Mouse (Mus musculus) hindbrain, embryonic 15.5 days (tissue): ENCODE data around the gene Brinp2. TPM values are rescaled to one million over a fixed set of nuclear protein-coding genes. Genes with fewer than 3 reads are reported as not detected.

ENCODE experiments used
- ATAC-seq: fragments of 200-750 bp; cut with Nextera tagmentation; 2 replicates; pipeline ENCODE4 v1.8.0; 2017; ENCODE audit warnings: low read depth, moderate number of reproducible peaks, moderate TSS enrichment; ENCODE audit not compliant: low FRiP score
- H3K27ac ChIP-seq: fragments of 300-500 bp; sonication (generic); replicated peaks from 2 replicates; pipeline ENCODE4 v1.5.1; 2015; ENCODE audit warnings: mild to moderate bottlenecking, inconsistent platforms
- H3K27me3 ChIP-seq: fragments of 300-500 bp; sonication (generic); 2 replicates; pipeline ENCODE4 v1.6.1; 2015; ENCODE audit warnings: control low read depth, inconsistent platforms
- H3K36me3 ChIP-seq: fragments of 300-500 bp; sonication (generic); 2 replicates; pipeline ENCODE4 v1.6.1; 2015; ENCODE audit warnings: control low read depth, inconsistent platforms
- H3K4me1 ChIP-seq: fragments of 300-500 bp; sonication (generic); replicated peaks from 2 replicates; pipeline ENCODE4 v1.6.1; 2015; ENCODE audit warnings: control low read depth, inconsistent platforms
- H3K4me2 ChIP-seq: fragments of 300-500 bp; sonication (generic); 2 replicates; pipeline ENCODE4 v1.6.1; 2015; ENCODE audit warnings: moderate library complexity, mild to moderate bottlenecking, inconsistent platforms
- H3K4me3 ChIP-seq: fragments of 300-500 bp; sonication (generic); 2 replicates; pipeline ENCODE4 v1.5.1; 2015; ENCODE audit warnings: mild to moderate bottlenecking, inconsistent platforms
- H3K9ac ChIP-seq: fragments of 300-500 bp; sonication (generic); 2 replicates; pipeline ENCODE4 v1.6.1; 2015; ENCODE audit warnings: inconsistent platforms
- H3K9me3 ChIP-seq: fragments of 300-500 bp; sonication (generic); 2 replicates; pipeline ENCODE4 v1.6.1; 2016; ENCODE audit warnings: control low read depth, inconsistent platforms
- WGBS: fragments of 180-500 bp; shearing (Covaris S2); methylation state at CpG from one replicate; pipeline ENCODE4 v1.1.7; 2015; 5-methylcytosine and 5-hydroxymethylcytosine counted together
- polyA plus RNA-seq: library from polyadenylated mRNA; unstranded; fragments of >200 nt; fragmentation: Nextera tagmentation; extraction: Ambion mirVana; gene quantifications from 2 replicates; pipeline ENCODE4 v1.2.1, GENCODE M21; 2015

Gene Brinp2
- polyA plus RNA-seq, 1 experiment from 2014 or later: 29.5 TPM

- H3K4me3 ChIP-seq: no peak overlapping the region
- 42% methylated on average over 5 of the region's 5 CpGs for WGBS
- no peaks in the 10 kb centered on the region for H3K36me3 ChIP-seq
- no peak overlapping the region for H3K27ac ChIP-seq
- H3K27me3 ChIP-seq: no peaks in the 10 kb centered on the region
- H3K9me3 ChIP-seq: no peaks in the 10 kb centered on the region
- no peak overlapping the region for H3K4me2 ChIP-seq
- no peak for ATAC-seq
- H3K4me1 ChIP-seq: no peaks in the 10 kb centered on the region
- no peak overlapping the region for H3K9ac ChIP-seq
Measured at GRCm38 (mm10) chr1:158214743-158215142, 141.4 kb downstream of the Brinp2 start.

- Histone ChIP-seq H3K27me3 (no peaks in the 10 kb centered on the region), H3K4me2 (no peak overlapping the region), H3K9ac (no peak overlapping the region), H3K9me3 (no peaks in the 10 kb centered on the region), H3K27ac (no peak overlapping the region), H3K4me1 (no peaks in the 10 kb centered on the region), H3K36me3 (no peaks in the 10 kb centered on the region), H3K4me3 (no peak overlapping the region)
- 72% methylated on average over 4 of the region's 4 CpGs for WGBS
- ATAC-seq: no peak
Measured at GRCm38 (mm10) chr1:158213736-158214135, 142.4 kb downstream of the Brinp2 start.

- H3K27me3 ChIP-seq: no peaks in the 10 kb centered on the region
- no peaks in the 10 kb centered on the region for H3K9me3 ChIP-seq
- ATAC-seq: no peak
- H3K4me1 ChIP-seq: no peaks in the 10 kb centered on the region
- H3K36me3 ChIP-seq: no peaks in the 10 kb centered on the region
- H3K9ac ChIP-seq: no peak overlapping the region
- no peak overlapping the region for H3K27ac ChIP-seq
- no peak overlapping the region for H3K4me2 ChIP-seq
- no peak overlapping the region for H3K4me3 ChIP-seq
- 79% methylated on average over 2 of the region's 2 CpGs for WGBS
Measured at GRCm38 (mm10) chr1:158207620-158208019, 148.5 kb downstream of the Brinp2 start.

GRCm38 (mm10) chr1:158202932-158203331 lies 153.2 kb downstream of the Brinp2 start:
- no peak overlapping the region for H3K4me2 ChIP-seq
- no peaks in the 10 kb centered on the region for H3K27me3 ChIP-seq
- no peak overlapping the region for H3K9ac ChIP-seq
- no peak overlapping the region for H3K27ac ChIP-seq
- H3K4me3 ChIP-seq: no peak overlapping the region
- no peaks in the 10 kb centered on the region for H3K4me1 ChIP-seq
- 18% methylated on average over 2 of the region's 2 CpGs for WGBS
- no peak for ATAC-seq
- no peaks in the 10 kb centered on the region for H3K9me3 ChIP-seq
- no peaks in the 10 kb centered on the region for H3K36me3 ChIP-seq

Other genes starting within 250 kb of the Brinp2 start
- gene Astn1, start 5.9 kb upstream of the Brinp2 start, polyA plus RNA-seq: 38.1 and 40.8 TPM in 2 replicates